Mouse (Mus musculus): ENCODE measurements around the gene Tiam2.

- TF ChIP-seq CTCF (IDR thresholded peaks at IDR 0.05; ENCODE audit: control insufficient read depth, insufficient read depth, low read length) (no peak), POLR2A (IDR thresholded peaks at IDR 0.05; ENCODE audit: borderline replicate concordance, control insufficient read depth, low read depth, low read length) (no peak)
These were observed 70.5 kb downstream of the Tiam2 start for GRCm38 (mm10) chr17:3396881-3397281.

Data from bone marrow, adult 2 months (tissue).